In the genomic region with DNA sequence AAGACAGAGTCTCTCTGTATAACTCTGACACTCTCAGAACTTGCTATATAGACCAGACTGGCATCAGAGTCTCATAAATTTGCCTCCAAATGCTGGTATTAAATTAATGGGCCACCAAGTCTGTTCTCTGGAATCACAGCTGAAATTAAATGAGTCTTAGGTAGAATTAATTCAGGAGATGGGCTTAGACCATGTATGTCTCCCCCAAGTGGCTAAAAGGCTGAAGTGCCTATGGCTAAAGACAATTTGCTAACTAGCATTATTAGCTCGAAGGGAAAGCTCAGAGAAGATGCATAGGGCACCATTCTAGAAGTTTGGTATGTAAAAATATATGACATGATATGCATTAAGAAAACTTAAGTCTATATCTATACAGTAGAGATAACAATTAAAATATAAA, we compare ENCODE assay signal across 9 mouse cellular contexts. TPM values are rescaled to one million over a fixed set of nuclear protein-coding genes. Genes with fewer than 3 reads are reported as not detected.
DNase-seq lines count a peak whose midpoint lies in the region; ATAC-seq and TF ChIP-seq lines count a peak whose summit lies in the region.
"Had no signal": no experiment of that assay in that cellular context is flagged by ENCODE, and none has a peak within 500 bp of the region (broad histone marks: within the 10 kb centered on the region; RNA-seq: fewer than 3 reads in every experiment).

No protein-coding gene starts in this region.

- no peak overlapping the region for H3K4me3 ChIP-seq in heart, adult 2 months
- H3K4me3 ChIP-seq in midbrain, embryonic 13.5 days (replicated peaks): no peak overlapping the region
- H3K4me3 ChIP-seq: heart, embryonic 15.5 days had no signal

- no peaks in the 10 kb centered on the region for H3K9me3 ChIP-seq in midbrain, embryonic 13.5 days
- H3K9me3 ChIP-seq: heart, embryonic 15.5 days had no signal

- TF ChIP-seq POLR2A in heart, adult 2 months (IDR thresholded peaks at IDR 0.05; ENCODE audit: insufficient read depth, low read depth, low read length): no peak

- no peak overlapping the region for H3K27ac ChIP-seq in heart, adult 2 months
- H3K27ac ChIP-seq in midbrain, embryonic 13.5 days: no peak overlapping the region
- H3K27ac ChIP-seq: heart, embryonic 15.5 days had no signal

- no peak for DNase-seq in heart, adult 2 months
- no peak for DNase-seq in heart, adult 11 months
- DNase-seq in urinary bladder, postnatal 14 days (ENCODE audit: low spot score): peak; percentile 38
- DNase-seq in urinary bladder, adult 18-20 months (ENCODE audit: low spot score in 2 of 2): no peak
- peak; percentile 71 for DNase-seq in embryo, embryonic 11 days
- no peak for DNase-seq in spleen, postnatal 36 days (ENCODE audit: low spot score in 2 of 2)

- peak; percentile 86 for TF ChIP-seq CTCF in heart, adult 2 months (IDR thresholded peaks at IDR 0.05)

- intact Hi-C loops in heart, adult 2 months (cut with DNase I): loop anchor here (1.0 kb wide), 1 partner anchor 249 kb away; a partner anchor contains a TSS

- H3K4me2 ChIP-seq in midbrain, embryonic 13.5 days (replicated peaks): no peak overlapping the region
- H3K4me2 ChIP-seq: heart, embryonic 15.5 days had no signal

- H3K9ac ChIP-seq in heart, adult 2 months (ENCODE audit: low read depth, low read length): no peak overlapping the region
- H3K9ac ChIP-seq in midbrain, embryonic 13.5 days (replicated peaks): no peak overlapping the region
- H3K9ac ChIP-seq: heart, embryonic 15.5 days had no signal

- H3K27me3 ChIP-seq in heart, adult 2 months (ENCODE audit: control insufficient read depth, insufficient read depth, low read length): no peaks in the 10 kb centered on the region
- no peaks in the 10 kb centered on the region for H3K27me3 ChIP-seq in midbrain, embryonic 13.5 days
- H3K27me3 ChIP-seq: heart, embryonic 15.5 days had no signal

- H3K4me1 ChIP-seq in heart, adult 2 months (ENCODE audit: control insufficient read depth, insufficient read depth, low read length): no peaks in the 10 kb centered on the region
- no peaks in the 10 kb centered on the region for H3K4me1 ChIP-seq in midbrain, embryonic 13.5 days (replicated peaks)
- H3K4me1 ChIP-seq: heart, embryonic 15.5 days had no signal

- no peak for TF ChIP-seq EP300 in heart, adult 2 months (IDR thresholded peaks at IDR 0.05; ENCODE audit: insufficient read depth, low read depth, low read length)

- no peaks in the 10 kb centered on the region for H3K79me2 ChIP-seq in heart, adult 2 months (replicated peaks; ENCODE audit: control insufficient read depth, insufficient read depth, low read length)

- no peaks in the 10 kb centered on the region for H3K36me3 ChIP-seq in heart, adult 2 months (ENCODE audit: control insufficient read depth, insufficient read depth, low read length)
- peaks cover 8% of the 10 kb centered on the region for H3K36me3 ChIP-seq in midbrain, embryonic 13.5 days

- peak; percentile 41 for ATAC-seq in inflammation-experienced regulatory T-cells, adult 6 months
- peak; percentile 62 for ATAC-seq in midbrain, embryonic 13.5 days

- 31% methylated on average over 1 of the region's 1 CpGs for WGBS in heart, adult 2 months
- 39% methylated on average over 1 of the region's 1 CpGs for WGBS in midbrain, embryonic 13.5 days

RNA-seq across cellular contexts. Expression of a gene that starts 29.7 kb away (rescaled TPM):
- total RNA-seq in heart, adult 2 months (2021): 10 to 100 TPM; 12.1 to 12.4 TPM
- 9.6 and 14.7 TPM in 2 replicates for polyA plus RNA-seq in heart, adult 2 months (2012; rRNA removed)
- polyA plus RNA-seq in inflammation-experienced regulatory T-cells, adult 6 months (2017; shearing (Covaris generic)): 10 to 100 TPM; 10.6 to 12.0 (median 11.5) TPM
- polyA plus RNA-seq in midbrain, embryonic 13.5 days (2015; fragmentation: Nextera tagmentation; extraction: Ambion mirVana): 105 and 107 TPM in 2 replicates

RNA-seq across cellular contexts. Expression of a gene that starts 30.2 kb away (rescaled TPM):
- total RNA-seq in heart, adult 2 months (2021): not detected
- 0.08 TPM in 1 of 2 replicates, not detected in the other for polyA plus RNA-seq in heart, adult 2 months (2012; rRNA removed)
- polyA plus RNA-seq in inflammation-experienced regulatory T-cells, adult 6 months (2017; shearing (Covaris generic)): not detected
- 0.76 and 1.0 TPM in 2 replicates for polyA plus RNA-seq in midbrain, embryonic 13.5 days (2015; fragmentation: Nextera tagmentation; extraction: Ambion mirVana)
- polyA plus RNA-seq: heart, embryonic 15.5 days had no signal

RNA-seq across cellular contexts. Expression of a gene that starts 54.8 kb away (rescaled TPM):
- 10 to 100 TPM; 20.8 to 21.9 TPM for total RNA-seq in heart, adult 2 months (2021)
- polyA plus RNA-seq in heart, adult 2 months (2012; rRNA removed): 7.9 and 14.7 TPM in 2 replicates
- 1 to 10 TPM; 2.5 to 3.7 (median 2.7) TPM for polyA plus RNA-seq in inflammation-experienced regulatory T-cells, adult 6 months (2017; shearing (Covaris generic))
- polyA plus RNA-seq in midbrain, embryonic 13.5 days (2015; fragmentation: Nextera tagmentation; extraction: Ambion mirVana): 13.9 and 15.0 TPM in 2 replicates

RNA-seq across cellular contexts. Expression of a gene that starts 57.0 kb away (rescaled TPM):
- total RNA-seq in heart, adult 2 months (2021): 10 to 100 TPM; 19.4 to 21.3 TPM
- polyA plus RNA-seq in heart, adult 2 months (2012; rRNA removed): 12.8 and 19.2 TPM in 2 replicates
- 10 to 100 TPM; 10.3 to 15.8 (median 12.0) TPM for polyA plus RNA-seq in inflammation-experienced regulatory T-cells, adult 6 months (2017; shearing (Covaris generic))
- 5.7 and 7.2 TPM in 2 replicates for polyA plus RNA-seq in midbrain, embryonic 13.5 days (2015; fragmentation: Nextera tagmentation; extraction: Ambion mirVana)

Comparison
In these comparisons a context has a peak if more than half of its experiments do, and no peak if none do; other contexts are left out.
1. DNase-seq: peak in urinary bladder, postnatal 14 days (single experiment) and embryo, embryonic 11 days (single experiment); none in heart, adult 2 months (0 of 2), heart, adult 11 months (single experiment), urinary bladder, adult 18-20 months (0 of 2) and spleen, postnatal 36 days (0 of 2).